Mouse (Mus musculus) ES-E14 (cell line): Measurements from ENCODE around the gene Plin1. TPM values are rescaled to one million over a fixed set of nuclear protein-coding genes. Genes with fewer than 3 reads are reported as not detected.

Experiments used
- DNase-seq: peaks from one replicate; pipeline ENCODE4 v3.0.0-alpha.2; 2013; ENCODE audit warnings: low read depth, low spot score
- H3K27ac ChIP-seq: 2 replicates; pipeline ENCODE4 v1.5.1; 2012; ENCODE audit warnings: low read depth, mild to moderate bottlenecking, low read length, moderate library complexity, mixed read lengths; ENCODE audit not compliant: poor library complexity, insufficient read depth, severe bottlenecking
- H3K36me3 ChIP-seq: 2 replicates; pipeline ENCODE4 v1.6.1; 2012; ENCODE audit warnings: mild to moderate bottlenecking, low read length, moderate library complexity, mixed read lengths; ENCODE audit not compliant: control insufficient read depth, poor library complexity, insufficient read depth, severe bottlenecking
- H3K4me1 ChIP-seq, 2 experiments: fragments of 150-350 bp in 1 of 2; sonication (generic) in 1 of 2; 2 replicates each; pipeline ENCODE4 v1.6.1; 2012; ENCODE audit warnings: low read length in 2 of 2, mild to moderate bottlenecking in 1 of 2, mixed read lengths in 1 of 2; ENCODE audit not compliant: control insufficient read depth in 2 of 2, insufficient read depth in 2 of 2, poor library complexity in 1 of 2
- H3K4me3 ChIP-seq, 2 experiments: fragments of 150-350 bp in 1 of 2; sonication (generic) in 1 of 2; 2 replicates each; pipeline ENCODE4 v1.5.1; 2012; ENCODE audit warnings: low read length in 2 of 2, low read depth in 1 of 2, mild to moderate bottlenecking in 1 of 2, mixed read lengths in 1 of 2; ENCODE audit not compliant: insufficient read depth in 1 of 2, poor library complexity in 1 of 2, severe bottlenecking in 1 of 2
- H3K9ac ChIP-seq: 2 replicates; pipeline ENCODE4 v1.6.1; 2012; ENCODE audit warnings: low read depth, mild to moderate bottlenecking, low read length, mixed read lengths; ENCODE audit not compliant: poor library complexity, insufficient read depth, severe bottlenecking
- H3K9me3 ChIP-seq: fragments of 150-350 bp; sonication (generic); 2 replicates; pipeline ENCODE4 v1.6.1; 2012; ENCODE audit warnings: low read depth, mild to moderate bottlenecking, low read length; ENCODE audit not compliant: control insufficient read depth, insufficient read depth
- CHD2 ChIP-seq: IDR thresholded peaks from 2 replicates; pipeline ENCODE4 v1.6.1; 2014; ENCODE audit warnings: mild to moderate bottlenecking, low read depth, low read length, inconsistent platforms
- HCFC1 ChIP-seq: IDR thresholded peaks from 2 replicates; pipeline ENCODE4 v1.6.1; 2012; ENCODE audit warnings: low read length, inconsistent platforms, borderline replicate concordance; ENCODE audit not compliant: insufficient read depth
- MAFK ChIP-seq: IDR thresholded peaks from 2 replicates; pipeline ENCODE4 v1.6.1; 2014; ENCODE audit warnings: mild to moderate bottlenecking, low read depth, low read length, inconsistent platforms; ENCODE audit not compliant: insufficient read depth
- ZC3H11A ChIP-seq: IDR thresholded peaks from 2 replicates; pipeline ENCODE4 v1.6.1; 2012; ENCODE audit warnings: low read depth, mild to moderate bottlenecking, inconsistent platforms, low read length, borderline replicate concordance
- ZNF384 ChIP-seq: IDR thresholded peaks from 2 replicates; pipeline ENCODE4 v1.6.1; 2012; ENCODE audit warnings: low read depth, low read length, inconsistent platforms
- in situ Hi-C, 2 experiments: fragments of 600-800 bp; cut with MboI; formaldehyde crosslinking; loops; one replicate each; pipeline ENCODE4 v1.15.1; 2025; ENCODE audit warnings: low sequenced_read_pairs in 2 of 2, inconsistent platforms in 1 of 2; ENCODE audit not compliant: unreplicated experiment in 2 of 2
- total RNA-seq: library from RNA; depleted of rRNA; stranded (reverse); fragments of 300-350 nt; gene quantifications from 2 replicates; pipeline ENCODE4 v1.2.3, GENCODE M21; 2012

The Plin1 gene
- total RNA-seq, 1 experiment, result 0.18 TPM

GRCm38 (mm10) chr7:79747659-79748058 lies 15.0 kb upstream of the Plin1 start:
- Histone ChIP-seq H3K9ac (no peak overlapping the region), H3K4me3 (no peak overlapping the region), H3K9me3 (no peaks in the 10 kb centered on the region), H3K27ac (no peak overlapping the region), H3K36me3 (no peaks in the 10 kb centered on the region), H3K4me1 (no peaks in the 10 kb centered on the region)
- in situ Hi-C loops, result no loop called here
- no peak for TF ChIP-seq MAFK
- TF ChIP-seq ZNF384, result no peak
- TF ChIP-seq HCFC1, result no peak
- no peak for TF ChIP-seq ZC3H11A
- no peak for TF ChIP-seq CHD2
- DNase-seq, result no peak

- TF ChIP-seq HCFC1 (no peak), CHD2 (no peak), ZNF384 (no peak), ZC3H11A (no peak), MAFK (no peak)
- Histone ChIP-seq H3K9me3 (no peaks in the 10 kb centered on the region), H3K4me3 (no peak overlapping the region), H3K27ac (no peak overlapping the region), H3K9ac (no peak overlapping the region), H3K4me1 (no peaks in the 10 kb centered on the region), H3K36me3 (no peaks in the 10 kb centered on the region)
- DNase-seq, result no peak
- in situ Hi-C loops, result no loop called here
Measured at GRCm38 (mm10) chr7:79744585-79744984, 11.9 kb upstream of the Plin1 start.

- DNase-seq, result no peak
- no peak overlapping the region for H3K4me3 ChIP-seq
- H3K9me3 ChIP-seq, result no peaks in the 10 kb centered on the region
- TF ChIP-seq ZNF384 (no peak), HCFC1 (no peak), CHD2 (no peak), ZC3H11A (no peak), MAFK (no peak)
- H3K36me3 ChIP-seq, result no peaks in the 10 kb centered on the region
- no peak overlapping the region for H3K9ac ChIP-seq
- H3K4me1 ChIP-seq, result no peaks in the 10 kb centered on the region
- in situ Hi-C loops, result no loop called here
- no peak overlapping the region for H3K27ac ChIP-seq
Measured at GRCm38 (mm10) chr7:79744051-79744450, 11.3 kb upstream of the Plin1 start.

- Histone ChIP-seq H3K9me3 (no peaks in the 10 kb centered on the region), H3K36me3 (no peaks in the 10 kb centered on the region), H3K4me3 (peak within 1 kb of the TSS; percentile 90 to 93), H3K4me1 (no peaks in the 10 kb centered on the region), H3K9ac (peak within 1 kb of the TSS; percentile 84), H3K27ac (no peak within 1 kb of the TSS)
- peak; percentile 73 for DNase-seq
- no peak for TF ChIP-seq ZC3H11A
- TF ChIP-seq MAFK, result no peak
- no peak for TF ChIP-seq ZNF384
- no peak for TF ChIP-seq CHD2
- no peak for TF ChIP-seq HCFC1
- in situ Hi-C loops, result no loop called here
Measured at GRCm38 (mm10) chr7:79742659-79743536, 10.2 kb upstream of the Plin1 start, which contains the start of the genes Pex11a and Wdr93. Gene Pex11a, minus strand, starts transcription at chr7:79743131. Gene Wdr93, plus strand, starts transcription at chr7:79743163.
